Mouse (Mus musculus) midbrain, embryonic 12.5 days (tissue): ENCODE measurements around the gene Oxtr. TPM values are rescaled to one million over a fixed set of nuclear protein-coding genes. Genes with fewer than 3 reads are reported as not detected.

Experiments
- polyA plus RNA-seq: library from polyadenylated mRNA; unstranded; fragments of >200 nt; fragmentation: Nextera tagmentation; extraction: Ambion mirVana; gene quantifications from 2 replicates; pipeline ENCODE4 v1.2.1, GENCODE M21; 2016

The Oxtr gene
- polyA plus RNA-seq, 1 experiment from 2014 or later, result 0.08 TPM

Other genes with a start within 250 kb of the Oxtr start
- 6.2 and 9.7 TPM in 2 replicates for gene Lmcd1, start 216.2 kb downstream of the Oxtr start, polyA plus RNA-seq
- gene Ssu2, start 101.9 kb downstream of the Oxtr start, polyA plus RNA-seq, result 0.18 TPM in 1 of 2 replicates, not detected in the other
- not detected in 2 replicates for gene Cav3, start 30.4 kb downstream of the Oxtr start, polyA plus RNA-seq
- gene Rad18, start 206.7 kb upstream of the Oxtr start, polyA plus RNA-seq, result 32.9 and 34.8 TPM in 2 replicates